Mouse (Mus musculus) G1E (cell line): ENCODE data around the gene Spata31d1d. TPM values are rescaled to one million over a fixed set of nuclear protein-coding genes. Genes with fewer than 3 reads are reported as not detected.
A peak's percentile ranks its signal among the peaks of the same experiment; 100 is the strongest.

Experiments
- ATAC-seq: 2 replicates; pipeline ENCODE4 v1.8.0; 2016; ENCODE audit warnings: mild to moderate bottlenecking; ENCODE audit not compliant: insufficient number of reproducible peaks, poor library complexity, low FRiP score, severe bottlenecking; ENCODE audit errors: extremely low read depth
- DNase-seq: peaks from one replicate; pipeline ENCODE4 v3.0.0; 2012; ENCODE audit warnings: low spot score
- H3K27me3 ChIP-seq: 2 replicates; pipeline ENCODE4 v1.6.1; 2012; ENCODE audit warnings: mild to moderate bottlenecking, low read length, inconsistent platforms; ENCODE audit not compliant: insufficient read depth
- H3K36me3 ChIP-seq: replicated peaks from 2 replicates; pipeline ENCODE3; 2012; ENCODE audit warnings: mild to moderate bottlenecking, inconsistent platforms
- H3K4me1 ChIP-seq: 2 replicates; pipeline ENCODE4 v1.6.1; 2012; ENCODE audit warnings: low read depth, low read length, inconsistent platforms, mixed read lengths; ENCODE audit not compliant: insufficient read depth
- H3K4me3 ChIP-seq: 2 replicates; pipeline ENCODE4 v1.5.1; 2012; ENCODE audit warnings: low read depth, mild to moderate bottlenecking, inconsistent platforms, low read length, moderate library complexity, mixed read lengths
- H3K9me3 ChIP-seq: replicated peaks from 2 replicates; pipeline ENCODE4 v1.6.1; 2012; ENCODE audit warnings: inconsistent platforms
- CTCF ChIP-seq: IDR thresholded peaks from 2 replicates; pipeline ENCODE4 v1.5.1; 2012; ENCODE audit warnings: low read depth, low read length, inconsistent platforms, mixed read lengths
- GATA1 ChIP-seq: IDR thresholded peaks from 2 replicates; pipeline ENCODE4 v1.6.1; 2012; ENCODE audit warnings: borderline replicate concordance, low read length, inconsistent platforms, mixed read lengths
- GATA2 ChIP-seq: IDR thresholded peaks from 2 replicates; pipeline ENCODE4 v1.6.1; 2012; ENCODE audit warnings: low read depth, low read length, inconsistent platforms, borderline replicate concordance
- POLR2AphosphoS5 ChIP-seq: IDR thresholded peaks from 2 replicates; pipeline ENCODE4 v1.6.1; 2012; ENCODE audit warnings: low read depth, low read length, inconsistent platforms; ENCODE audit not compliant: insufficient replicate concordance
- TAL1 ChIP-seq: conservative IDR thresholded peaks from 2 replicates; pipeline ENCODE4 v1.6.1; 2012; ENCODE audit warnings: low read depth, low read length, inconsistent platforms, mixed read lengths
- polyA plus RNA-seq: library from polyadenylated mRNA; stranded (reverse); fragments of >175 nt; gene quantifications from 2 replicates; pipeline ENCODE4 v1.2.3, GENCODE M21; 2012
- total RNA-seq, 2 experiments: library from RNA; stranded (forward) in 1 of 2; stranded (reverse) in 1 of 2; fragments of 200-1000 nt in 1 of 2; fragments of >200 nt in 1 of 2; fragmentation: Nextera tagmentation in 1 of 2; gene quantifications; 2 replicates each; pipeline ENCODE4 v1.2.3; 2014 to 2017

Spata31d1d gene
- total and polyA plus RNA-seq, 3 experiments: 0.05 TPM; not detected in 2

DNA sequence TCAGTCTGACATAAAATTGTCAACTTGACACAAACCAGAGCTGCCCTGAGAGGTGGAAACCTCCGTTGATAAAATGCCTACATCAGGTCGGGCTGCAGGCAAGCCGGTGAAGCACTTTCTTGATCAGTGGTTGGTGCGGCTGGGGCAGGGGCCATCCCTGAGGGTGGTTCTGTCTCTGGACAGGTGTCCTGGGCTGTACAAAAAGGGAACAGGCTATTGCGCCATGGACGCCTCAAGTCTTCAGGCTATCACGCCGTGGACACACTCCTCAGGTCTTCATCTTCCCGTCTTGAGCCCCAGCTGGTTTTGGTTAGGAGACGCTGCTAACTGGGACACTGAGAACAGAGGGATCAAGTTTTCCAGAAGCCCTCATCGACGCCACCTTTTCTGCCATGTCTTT is 18.8 kb upstream of the Spata31d1d start:
- ATAC-seq (no peak), DNase-seq (no peak)
- TF ChIP-seq GATA2 (no peak), GATA1 (no peak), TAL1 (no peak), CTCF (no peak), POLR2AphosphoS5 (no peak)
- H3K27me3 ChIP-seq: peaks cover 25% of the 10 kb centered on the region
- H3K36me3 ChIP-seq: peaks cover 25% of the 10 kb centered on the region
- H3K4me3 ChIP-seq: no peak overlapping the region
- H3K9me3 ChIP-seq: no peaks in the 10 kb centered on the region
- peaks cover 17% of the 10 kb centered on the region for H3K4me1 ChIP-seq

DNA sequence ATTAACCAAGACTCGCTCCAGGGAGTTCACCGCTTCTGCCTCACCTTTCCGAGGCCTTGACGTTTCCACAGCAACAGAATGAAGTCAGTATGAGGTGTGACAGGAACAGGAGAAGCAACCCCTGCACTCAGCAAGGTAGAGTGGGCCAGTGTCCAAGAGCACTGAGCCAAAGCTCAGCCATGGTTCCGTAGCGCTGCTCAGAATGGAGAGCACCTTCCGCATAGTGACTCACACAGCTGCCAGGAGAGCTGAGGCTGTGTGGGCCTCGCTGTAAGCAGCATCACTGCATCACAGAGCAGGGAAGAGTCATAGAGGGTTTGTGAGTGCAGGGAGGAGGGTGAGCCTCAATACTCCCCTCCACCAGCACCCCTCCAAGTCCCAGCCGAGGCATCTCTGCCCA is 15.2 kb upstream of the Spata31d1d start, which contains the start of gene 1700014D04Rik:
Gene 1700014D04Rik (minus strand): TSS at position 42 of the 400 bp plus-strand sequence.
- Histone ChIP-seq H3K4me1 (peaks cover 24% of the 10 kb centered on the region), H3K36me3 (no peaks in the 10 kb centered on the region), H3K4me3 (no peak within 1 kb of the TSS), H3K9me3 (no peaks in the 10 kb centered on the region), H3K27me3 (peaks cover 51% of the 10 kb centered on the region)
- ATAC-seq: no peak
- no peak for DNase-seq
- TF ChIP-seq CTCF (no peak), POLR2AphosphoS5 (no peak), TAL1 (no peak), GATA1 (no peak)

DNA sequence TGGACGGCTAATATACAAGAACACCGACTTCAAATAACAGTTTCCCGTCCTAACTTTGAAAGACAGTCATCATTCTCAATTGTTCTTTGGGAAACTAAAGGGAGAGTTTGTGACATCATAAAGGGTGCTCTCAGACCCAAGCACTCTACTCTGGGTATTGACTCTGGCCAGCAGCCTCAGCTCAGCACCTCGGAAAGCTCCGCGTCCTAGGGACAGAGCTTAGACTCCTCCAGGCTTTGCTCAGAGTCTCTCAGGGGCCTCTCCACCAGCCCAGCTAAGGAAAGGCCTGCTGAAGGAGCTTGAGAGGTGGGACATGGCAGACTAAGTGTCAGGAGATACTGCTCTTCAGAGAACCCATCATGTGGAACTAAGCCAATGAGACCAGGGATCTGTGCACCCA is 14.6 kb upstream of the Spata31d1d start:
- ATAC-seq: no peak
- H3K36me3 ChIP-seq: no peaks in the 10 kb centered on the region
- no peaks in the 10 kb centered on the region for H3K9me3 ChIP-seq
- peaks cover 51% of the 10 kb centered on the region for H3K27me3 ChIP-seq
- no peak overlapping the region for H3K4me3 ChIP-seq
- no peak for DNase-seq
- peaks cover 23% of the 10 kb centered on the region for H3K4me1 ChIP-seq
- no peak for TF ChIP-seq POLR2AphosphoS5
- no peak for TF ChIP-seq GATA2
- no peak for TF ChIP-seq TAL1
- no peak for TF ChIP-seq CTCF
- TF ChIP-seq GATA1: no peak

DNA sequence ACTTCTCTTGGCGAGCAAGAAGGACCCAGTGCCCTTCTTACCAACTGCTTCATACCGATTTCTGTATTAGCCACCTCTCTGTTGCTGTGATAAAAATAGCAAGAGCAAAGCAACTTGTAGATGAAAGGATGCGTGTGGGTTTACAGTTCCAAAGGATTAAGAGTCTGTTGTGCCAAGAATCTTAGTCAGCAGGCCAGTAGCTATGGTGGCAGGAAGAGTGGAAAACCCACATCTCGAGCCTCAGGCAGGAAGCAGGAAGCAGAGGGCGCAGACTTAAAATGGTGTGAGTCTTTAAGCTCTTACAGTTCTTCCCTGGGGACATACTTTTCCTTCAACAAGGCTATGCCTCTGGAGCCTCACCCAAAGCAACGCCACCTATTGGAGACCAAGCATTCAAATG is 13.9 kb upstream of the Spata31d1d start:
- no peaks in the 10 kb centered on the region for H3K9me3 ChIP-seq
- peaks cover 17% of the 10 kb centered on the region for H3K4me1 ChIP-seq
- DNase-seq (no peak), ATAC-seq (no peak)
- H3K4me3 ChIP-seq: no peak overlapping the region
- peaks cover 51% of the 10 kb centered on the region for H3K27me3 ChIP-seq
- no peaks in the 10 kb centered on the region for H3K36me3 ChIP-seq
- TF ChIP-seq GATA2 (no peak), CTCF (no peak), GATA1 (no peak)

DNA sequence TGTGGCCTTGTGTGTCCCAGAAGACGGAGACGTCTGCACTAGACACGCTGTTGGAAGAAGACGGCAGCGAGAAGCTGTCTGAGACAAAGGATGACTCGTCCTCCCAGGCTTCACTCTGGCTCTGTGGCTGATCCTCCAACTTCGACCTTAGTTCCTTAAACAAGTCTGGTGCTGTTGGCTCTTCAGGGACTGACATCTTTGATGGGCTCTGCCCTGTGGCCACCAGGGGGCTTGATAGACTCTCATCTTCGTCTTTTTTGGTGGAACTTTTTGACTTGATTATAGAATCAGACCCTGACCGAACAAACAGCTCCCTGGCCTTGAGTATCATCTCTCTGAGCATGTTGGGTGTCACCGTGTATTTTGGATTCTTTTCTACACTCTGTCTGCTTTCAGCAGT is 10.1 kb upstream of the Spata31d1d start:
- no peak overlapping the region for H3K4me3 ChIP-seq
- peaks cover 32% of the 10 kb centered on the region for H3K27me3 ChIP-seq
- no peak for TF ChIP-seq TAL1
- H3K4me1 ChIP-seq: peaks cover 26% of the 10 kb centered on the region
- peak; percentile 28 for DNase-seq
- H3K9me3 ChIP-seq: no peaks in the 10 kb centered on the region
- ATAC-seq: peak; percentile 46; the same call in 1 of the 2 replicates
- no peaks in the 10 kb centered on the region for H3K36me3 ChIP-seq

DNA sequence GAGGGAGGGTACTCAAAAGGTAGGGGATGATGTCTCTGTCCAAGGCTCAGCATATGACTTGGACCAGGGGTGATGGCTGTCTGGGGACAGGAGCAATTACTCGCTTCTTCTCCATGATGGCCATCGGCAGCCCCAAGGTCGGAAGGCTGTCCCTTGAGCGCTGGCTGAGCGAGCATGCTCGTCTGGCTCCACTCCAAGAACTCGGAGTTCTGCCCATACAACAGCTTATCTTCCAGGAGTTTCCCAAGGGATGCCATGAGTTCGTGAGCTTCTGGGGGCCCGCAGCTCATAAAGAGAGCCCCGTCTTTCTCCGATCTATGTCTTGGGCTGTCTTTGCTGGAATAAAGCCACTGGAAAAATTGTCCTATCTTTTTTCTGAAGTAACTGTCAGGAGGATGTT is 9.5 kb upstream of the Spata31d1d start:
- Histone ChIP-seq H3K27me3 (peaks cover 26% of the 10 kb centered on the region), H3K4me1 (peaks cover 28% of the 10 kb centered on the region), H3K36me3 (no peaks in the 10 kb centered on the region), H3K9me3 (no peaks in the 10 kb centered on the region), H3K4me3 (no peak overlapping the region)
- no peak for ATAC-seq
- TF ChIP-seq CTCF (no peak), GATA2 (no peak), GATA1 (no peak), POLR2AphosphoS5 (no peak), TAL1 (no peak)
- DNase-seq: no peak

DNA sequence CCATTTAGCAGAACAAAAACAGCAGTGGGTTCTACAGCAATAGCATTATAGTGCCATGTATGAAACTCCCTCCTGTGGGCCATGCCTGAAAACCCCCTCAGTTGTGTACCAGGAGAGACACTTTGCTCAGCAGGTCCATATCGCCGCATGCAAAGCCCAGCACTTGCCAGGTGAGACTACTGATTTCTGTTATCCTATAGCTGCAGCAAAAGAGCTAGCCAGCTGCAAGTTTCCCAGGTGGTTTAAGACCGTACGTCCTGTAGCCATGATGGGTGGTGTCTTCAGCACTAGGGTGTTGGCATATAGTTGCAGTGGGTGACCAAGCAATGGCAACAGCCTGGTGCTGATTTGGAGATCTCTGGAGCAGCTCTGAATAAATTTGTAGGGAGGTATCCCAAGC is 7.8 kb upstream of the Spata31d1d start:
- TF ChIP-seq POLR2AphosphoS5 (no peak), GATA1 (no peak), TAL1 (no peak), GATA2 (no peak), CTCF (no peak)
- H3K4me3 ChIP-seq: no peak overlapping the region
- DNase-seq (no peak), ATAC-seq (no peak)
- no peaks in the 10 kb centered on the region for H3K9me3 ChIP-seq
- no peaks in the 10 kb centered on the region for H3K36me3 ChIP-seq
- H3K4me1 ChIP-seq: peaks cover 44% of the 10 kb centered on the region
- H3K27me3 ChIP-seq: peaks cover 19% of the 10 kb centered on the region
